Mouse (Mus musculus): ENCODE results near the gene Spata32. TPM values are rescaled to one million over a fixed set of nuclear protein-coding genes. Genes with fewer than 3 reads are reported as not detected.

The Spata32 gene
- polyA plus RNA-seq, 1 experiment from 2014 or later = not detected

- Histone ChIP-seq H3K4me3 (no peak overlapping the region), H3K27ac (replicated peaks) (no peak overlapping the region), H3K27me3 (replicated peaks; ENCODE audit: low read depth, poor library complexity, severe bottlenecking) (peaks cover 49% of the 10 kb centered on the region), H3K36me3 (replicated peaks) (peaks cover 53% of the 10 kb centered on the region), H3K9me3 (no peaks in the 10 kb centered on the region), H3K4me1 (peaks cover 27% of the 10 kb centered on the region)
- no peak for DNase-seq (ENCODE audit: low spot score)
- WGBS = 82% methylated on average over 4 of the region's 4 CpGs
Observed at GRCm38 (mm10) chr11:103219995-103220394, 1.8 kb upstream of the Spata32 start.

- H3K4me1 ChIP-seq = peaks cover 20% of the 10 kb centered on the region
- WGBS = 86% methylated on average over 5 of the region's 5 CpGs
Observed at GRCm38 (mm10) chr11:103219259-103219658, 1.0 kb upstream of the Spata32 start.

GRCm38 (mm10) chr11:103218517-103218901 lies 277 bp upstream of the Spata32 start:
- Histone ChIP-seq H3K4me3 (peak overlapping the region; percentile 66), H3K27ac (replicated peaks) (peak overlapping the region; percentile 73; the same call in 1 of the 2 replicates), H3K27me3 (replicated peaks; ENCODE audit: low read depth, poor library complexity, severe bottlenecking) (peaks cover 49% of the 10 kb centered on the region), H3K4me1 (peaks cover 14% of the 10 kb centered on the region), H3K9me3 (peaks cover 3% of the 10 kb centered on the region; the same call in 1 of the 2 replicates), H3K36me3 (replicated peaks) (peaks cover 38% of the 10 kb centered on the region)
- no peak for DNase-seq (ENCODE audit: low spot score)
- WGBS = 18% methylated on average over 6 of the region's 6 CpGs

More at GRCm38 (mm10) chr11:103219259-103219658, 1.0 kb upstream of the Spata32 start:
- no peak overlapping the region for H3K27ac ChIP-seq (replicated peaks)
- no peak overlapping the region for H3K4me3 ChIP-seq
- no peak for DNase-seq (ENCODE audit: low spot score)
- H3K36me3 ChIP-seq (replicated peaks) = peaks cover 46% of the 10 kb centered on the region
- no peaks in the 10 kb centered on the region for H3K9me3 ChIP-seq
- H3K27me3 ChIP-seq (replicated peaks; ENCODE audit: low read depth, poor library complexity, severe bottlenecking) = peaks cover 49% of the 10 kb centered on the region

GRCm38 (mm10) chr11:103215355-103215754 lies 2.9 kb downstream of the Spata32 start:
- DNase-seq (ENCODE audit: low spot score) = no peak
- Histone ChIP-seq H3K4me1 (peaks cover 14% of the 10 kb centered on the region), H3K9me3 (peaks cover 7% of the 10 kb centered on the region; the same call in 1 of the 2 replicates), H3K4me3 (no peak overlapping the region), H3K36me3 (replicated peaks) (peaks cover 13% of the 10 kb centered on the region), H3K27ac (replicated peaks) (no peak overlapping the region), H3K27me3 (replicated peaks; ENCODE audit: low read depth, poor library complexity, severe bottlenecking) (peaks cover 42% of the 10 kb centered on the region)
- WGBS = 88% methylated on average over 1 of the region's 1 CpGs

GRCm38 (mm10) chr11:103213712-103214111 lies 4.5 kb downstream of the Spata32 start:
- H3K9me3 ChIP-seq = peaks cover 7% of the 10 kb centered on the region; the same call in 1 of the 2 replicates
- 81% methylated on average over 5 of the region's 5 CpGs for WGBS
- H3K27me3 ChIP-seq (replicated peaks; ENCODE audit: low read depth, poor library complexity, severe bottlenecking) = peaks cover 26% of the 10 kb centered on the region
- H3K27ac ChIP-seq (replicated peaks) = no peak overlapping the region
- H3K36me3 ChIP-seq (replicated peaks) = no peaks in the 10 kb centered on the region
- H3K4me1 ChIP-seq = peaks cover 14% of the 10 kb centered on the region
- H3K4me3 ChIP-seq = no peak overlapping the region
- no peak for DNase-seq (ENCODE audit: low spot score)

GRCm38 (mm10) chr11:103210291-103210690 lies 7.9 kb downstream of the Spata32 start:
- H3K9me3 ChIP-seq = peaks cover 7% of the 10 kb centered on the region; the same call in 1 of the 2 replicates
- WGBS = 71% methylated on average over 8 of the region's 8 CpGs
- H3K4me1 ChIP-seq = no peaks in the 10 kb centered on the region
- H3K4me3 ChIP-seq = no peak overlapping the region
- no peaks in the 10 kb centered on the region for H3K27me3 ChIP-seq (replicated peaks; ENCODE audit: low read depth, poor library complexity, severe bottlenecking)
- no peaks in the 10 kb centered on the region for H3K36me3 ChIP-seq (replicated peaks)
- no peak for DNase-seq (ENCODE audit: low spot score)
- no peak overlapping the region for H3K27ac ChIP-seq (replicated peaks)

- WGBS = 91% methylated on average over 3 of the region's 3 CpGs
- DNase-seq (ENCODE audit: low spot score) = no peak
- Histone ChIP-seq H3K9me3 (0 out of 2 replicates have a peak, but pooled peaks cover 3% of the 10 kb centered on the region), H3K27ac (replicated peaks) (no peak within 1 kb of the TSS), H3K4me1 (no peaks in the 10 kb centered on the region), H3K4me3 (no peak within 1 kb of the TSS), H3K27me3 (replicated peaks; ENCODE audit: low read depth, poor library complexity, severe bottlenecking) (no peaks in the 10 kb centered on the region), H3K36me3 (replicated peaks) (no peaks in the 10 kb centered on the region)
Observed at GRCm38 (mm10) chr11:103208458-103208857, 9.8 kb downstream of the Spata32 start, which contains the start of gene 1700023F06Rik. Gene 1700023F06Rik, minus strand, starts transcription at chr11:103208558.

- WGBS = 90% methylated on average over 6 of the region's 6 CpGs
Observed at GRCm38 (mm10) chr11:103206203-103206602, 12.0 kb downstream of the Spata32 start.

GRCm38 (mm10) chr11:103202376-103202775 lies 15.9 kb downstream of the Spata32 start:
- H3K27ac ChIP-seq (replicated peaks) = no peak overlapping the region
- no peaks in the 10 kb centered on the region for H3K9me3 ChIP-seq
- H3K27me3 ChIP-seq (replicated peaks; ENCODE audit: low read depth, poor library complexity, severe bottlenecking) = peaks cover 53% of the 10 kb centered on the region
- H3K4me1 ChIP-seq = peaks cover 20% of the 10 kb centered on the region
- no peak overlapping the region for H3K4me3 ChIP-seq
- no peaks in the 10 kb centered on the region for H3K36me3 ChIP-seq (replicated peaks)
- no peak for DNase-seq (ENCODE audit: low spot score)

More at GRCm38 (mm10) chr11:103206203-103206602, 12.0 kb downstream of the Spata32 start:
- Histone ChIP-seq H3K36me3 (replicated peaks) (no peaks in the 10 kb centered on the region), H3K4me1 (no peaks in the 10 kb centered on the region), H3K9me3 (no peaks in the 10 kb centered on the region), H3K27me3 (replicated peaks; ENCODE audit: low read depth, poor library complexity, severe bottlenecking) (peaks cover 15% of the 10 kb centered on the region), H3K4me3 (no peak overlapping the region), H3K27ac (replicated peaks) (no peak overlapping the region)
- no peak for DNase-seq (ENCODE audit: low spot score)

- no peak for DNase-seq (ENCODE audit: low spot score)
- peaks cover 60% of the 10 kb centered on the region for H3K27me3 ChIP-seq (replicated peaks; ENCODE audit: low read depth, poor library complexity, severe bottlenecking)
- no peaks in the 10 kb centered on the region for H3K36me3 ChIP-seq (replicated peaks)
- no peak overlapping the region for H3K4me3 ChIP-seq
- 32% methylated on average over 6 of the region's 6 CpGs for whole genome bisulfite sequencing
- H3K27ac ChIP-seq (replicated peaks) = 0 out of 2 replicates have a peak overlapping the region, but pooled peaks have one; percentile 10
- H3K4me1 ChIP-seq = peaks cover 20% of the 10 kb centered on the region
- H3K9me3 ChIP-seq = no peaks in the 10 kb centered on the region
Observed at GRCm38 (mm10) chr11:103201664-103202063, 16.6 kb downstream of the Spata32 start.

- Histone ChIP-seq H3K4me1 (peaks cover 20% of the 10 kb centered on the region), H3K27me3 (replicated peaks; ENCODE audit: low read depth, poor library complexity, severe bottlenecking) (peaks cover 85% of the 10 kb centered on the region), H3K36me3 (replicated peaks) (no peaks in the 10 kb centered on the region), H3K4me3 (peak overlapping the region; percentile 63), H3K9me3 (no peaks in the 10 kb centered on the region), H3K27ac (replicated peaks) (peak overlapping the region; percentile 40)
- DNase-seq (ENCODE audit: low spot score) = peak; percentile 68
- WGBS = 1% methylated on average over 59 of the region's 59 CpGs
Observed at GRCm38 (mm10) chr11:103198911-103199803, 19.1 kb downstream of the Spata32 start.

GRCm38 (mm10) chr11:103198339-103198738 lies 19.9 kb downstream of the Spata32 start:
- H3K4me3 ChIP-seq = peak overlapping the region; percentile 63
- no peaks in the 10 kb centered on the region for H3K9me3 ChIP-seq
- H3K36me3 ChIP-seq (replicated peaks) = no peaks in the 10 kb centered on the region
- no peak for DNase-seq (ENCODE audit: low spot score)
- H3K27me3 ChIP-seq (replicated peaks; ENCODE audit: low read depth, poor library complexity, severe bottlenecking) = peaks cover 94% of the 10 kb centered on the region
- 3% methylated on average over 16 of the region's 16 CpGs for WGBS
- peaks cover 23% of the 10 kb centered on the region for H3K4me1 ChIP-seq
- H3K27ac ChIP-seq (replicated peaks) = no peak overlapping the region

GRCm38 (mm10) chr11:103197340-103197739 lies 20.9 kb downstream of the Spata32 start:
- Histone ChIP-seq H3K36me3 (replicated peaks) (no peaks in the 10 kb centered on the region), H3K4me1 (peaks cover 33% of the 10 kb centered on the region), H3K27me3 (replicated peaks; ENCODE audit: low read depth, poor library complexity, severe bottlenecking) (peaks cover 100% of the 10 kb centered on the region), H3K4me3 (no peak overlapping the region), H3K9me3 (no peaks in the 10 kb centered on the region), H3K27ac (replicated peaks) (no peak overlapping the region)
- 82% methylated on average over 4 of the region's 4 CpGs for WGBS
- no peak for DNase-seq (ENCODE audit: low spot score)
